Mouse (Mus musculus) brain, embryonic 14.5 days (tissue): ENCODE data around the gene Tm9sf3.

Experiments used
- CTCF ChIP-seq: fragments of 200-500 bp; IDR thresholded peaks from 2 replicates; pipeline ENCODE4 v1.5.1; 2012; ENCODE audit warnings: inconsistent platforms, mild to moderate bottlenecking, moderate library complexity, borderline replicate concordance; ENCODE audit not compliant: insufficient read depth, insufficient read length; ENCODE audit errors: extremely low read depth
- POLR2A ChIP-seq: fragments of 200-500 bp; IDR thresholded peaks from 2 replicates; pipeline ENCODE4 v1.6.1; 2012; ENCODE audit warnings: mild to moderate bottlenecking, inconsistent platforms, borderline replicate concordance; ENCODE audit not compliant: poor library complexity, insufficient read depth, insufficient read length, severe bottlenecking; ENCODE audit errors: extremely low read depth

DNA sequence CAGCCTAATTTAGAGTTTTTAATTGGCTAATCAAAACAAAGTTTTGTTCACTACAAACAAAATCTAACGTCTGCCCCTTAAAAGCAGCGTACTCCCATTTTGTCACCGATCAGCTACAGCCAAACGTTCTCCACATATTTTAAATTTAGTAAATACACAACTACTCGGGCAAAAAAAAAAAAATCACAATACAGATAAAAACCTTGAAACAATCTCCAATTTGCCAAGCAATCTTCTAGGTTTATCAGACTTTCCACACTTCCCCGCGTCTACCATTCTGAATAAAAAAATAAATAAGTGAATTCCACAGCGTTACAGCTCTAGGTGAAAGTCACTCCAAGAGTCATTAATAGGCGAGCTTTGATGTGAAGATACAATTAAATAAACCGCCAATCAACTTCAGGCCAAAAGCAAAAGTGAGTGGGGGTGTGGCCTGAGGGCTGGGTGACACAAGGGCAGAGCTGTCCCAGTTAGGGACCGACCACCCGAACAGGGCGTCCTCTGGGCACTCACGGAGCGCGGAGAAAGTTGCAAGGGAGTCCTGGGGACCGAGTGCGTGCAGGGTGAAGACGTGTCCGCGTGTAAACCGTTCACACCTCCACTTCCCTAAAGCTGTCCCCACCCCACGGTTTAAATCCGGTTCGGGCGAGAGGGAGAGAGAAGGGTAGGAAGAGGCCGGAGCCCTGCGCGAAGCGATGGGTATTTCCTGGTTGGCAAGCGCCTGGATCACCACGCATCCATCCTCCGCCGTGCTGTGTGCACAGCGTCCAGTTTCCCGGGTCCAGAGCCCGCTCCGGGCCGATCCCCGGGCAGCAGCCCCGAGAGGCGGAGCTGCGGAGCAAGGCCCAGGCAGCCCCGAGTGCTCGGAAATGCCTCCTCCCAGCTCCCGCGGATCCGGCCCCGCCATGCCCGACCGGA, 826 bp downstream of the Tm9sf3 start:
- TF ChIP-seq CTCF (no peak), POLR2A (peak; percentile 21; the same call in 1 of the 2 replicates)
